Mouse (Mus musculus) urinary bladder, postnatal 10 days (tissue): ENCODE results near the gene Armh3.
"Not testable (repeated sequence)": the region's sequence is repeated elsewhere in the genome, so short reads cannot be mapped to it uniquely, and the experiment has no call there.

Experiments
- DNase-seq: peaks from one replicate; pipeline ENCODE4 v3.0.0; 2022; ENCODE audit warnings: low spot score

Armh3 gene

GRCm38 (mm10) chr19:45816727-45817126 is 181.6 kb downstream of the Armh3 start:
- DNase-seq = no peak

DNA sequence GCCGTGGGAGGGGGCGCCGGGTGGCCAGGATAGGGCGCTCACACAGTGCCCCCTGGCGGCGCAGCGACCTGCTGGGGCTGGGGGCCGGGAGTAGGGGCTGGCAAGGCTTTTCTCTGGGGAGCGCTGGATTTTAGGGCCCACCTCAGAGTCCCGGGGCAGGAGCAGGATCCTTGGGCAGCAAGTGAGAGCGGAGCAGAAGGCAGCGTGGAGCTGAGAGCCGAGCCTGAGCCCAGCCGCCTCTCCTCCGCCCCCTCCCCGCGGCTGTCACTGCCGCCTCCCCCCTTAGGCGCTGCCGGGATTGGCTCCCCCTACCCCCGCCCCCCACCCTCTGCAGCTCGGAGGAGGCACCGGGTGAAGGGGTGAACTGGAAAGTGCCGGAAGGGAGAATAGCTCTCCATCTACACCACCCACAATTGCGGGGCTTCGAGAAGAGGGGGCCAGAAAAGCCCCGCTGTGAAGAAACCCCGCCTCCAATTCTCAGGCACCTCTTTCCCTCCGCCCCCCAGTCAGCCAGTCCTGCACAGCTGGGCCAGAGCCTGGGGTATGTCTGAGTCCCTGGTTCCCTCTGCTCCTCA is 182.4 kb downstream of the Armh3 start, which contains the start of gene Kcnip2:
Gene Kcnip2 (minus strand): TSS at position 231 of the 575 bp plus-strand sequence.
- DNase-seq = no peak

DNA sequence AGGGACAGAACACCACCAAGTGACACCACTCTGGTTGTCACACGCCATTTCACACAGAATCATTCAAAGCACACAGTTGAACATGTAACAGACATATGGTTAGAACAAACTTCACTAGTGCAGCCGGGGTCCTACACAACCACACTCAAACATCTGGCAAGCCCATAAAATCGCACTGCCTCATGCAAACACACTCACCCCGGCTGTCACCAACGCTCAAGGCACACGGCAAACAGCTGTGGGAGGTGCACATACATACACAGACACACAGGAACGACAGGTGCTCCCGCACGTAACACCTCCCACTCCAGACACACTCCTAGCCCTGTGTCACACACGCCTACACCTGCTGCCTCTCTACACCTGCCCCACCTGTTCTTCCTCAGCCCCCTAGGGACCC is 183.1 kb downstream of the Armh3 start:
- DNase-seq = no peak

DNA sequence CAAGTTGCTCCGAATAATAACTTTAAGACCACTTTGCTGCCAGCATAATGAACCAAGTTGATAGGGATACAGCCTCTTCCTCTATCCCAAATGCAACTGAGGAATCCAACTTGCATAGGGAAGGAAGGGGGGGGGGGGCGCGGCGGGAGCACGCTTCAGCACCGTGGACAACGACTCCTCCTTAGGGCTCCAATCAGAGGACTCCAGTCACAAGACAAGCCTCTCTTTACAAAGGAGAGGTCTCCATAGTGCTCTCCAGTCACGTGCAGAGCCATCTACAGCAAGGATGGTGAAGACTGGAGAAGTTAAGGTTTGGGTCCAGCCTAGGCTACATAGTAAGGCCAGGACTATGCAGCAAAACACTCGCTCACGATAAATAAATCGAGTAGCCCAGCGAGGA is 184.5 kb downstream of the Armh3 start:
- no peak for DNase-seq

DNA sequence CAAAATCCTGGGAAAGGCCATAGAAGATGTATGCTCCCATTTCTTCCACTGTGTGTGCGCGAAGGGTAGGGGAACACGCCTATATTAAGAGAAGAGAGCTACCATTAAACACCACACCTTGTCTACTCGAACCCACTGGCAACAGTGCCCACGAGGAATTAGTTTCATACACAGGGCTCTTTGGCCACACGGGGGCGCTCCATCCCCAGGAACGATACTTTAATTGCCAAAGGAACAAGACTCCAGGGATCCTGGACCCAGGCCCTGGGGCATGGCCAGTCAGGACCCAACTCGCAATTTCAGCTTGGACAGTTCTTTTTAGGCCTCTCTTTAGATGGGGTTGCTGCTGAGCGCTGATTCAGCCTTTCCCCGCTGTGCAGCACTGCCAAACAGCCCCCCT is 185.0 kb downstream of the Armh3 start:
- peak; percentile 59 for DNase-seq

DNA sequence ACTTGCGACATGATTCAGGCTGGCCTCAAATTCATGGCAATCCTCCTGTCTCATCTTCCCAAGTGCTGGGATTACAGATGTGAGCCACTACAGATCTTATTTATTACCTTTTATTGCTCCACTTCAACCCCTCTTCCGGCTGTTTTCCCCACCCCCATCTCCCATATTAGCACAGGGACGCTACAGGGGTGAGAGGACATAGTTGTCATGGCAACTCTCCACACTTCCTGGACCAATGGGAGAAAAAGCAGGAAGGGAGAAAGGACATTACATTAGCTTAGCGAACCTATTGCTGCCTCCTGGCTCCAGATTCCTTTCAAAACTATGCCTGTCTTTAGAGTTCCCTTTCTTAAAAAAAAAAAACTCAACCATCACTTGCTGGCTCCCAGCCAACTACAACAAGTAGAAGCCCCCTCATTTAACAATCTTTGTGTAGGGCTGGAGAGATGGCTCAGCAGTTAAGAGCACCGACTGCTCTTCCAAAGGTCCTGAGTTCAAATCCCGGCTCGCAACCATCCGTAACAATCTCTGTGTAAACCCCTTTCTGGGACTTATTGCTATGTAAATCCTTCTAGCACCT is 185.5 kb downstream of the Armh3 start:
- DNase-seq = no peak

- DNase-seq = no peak
Observed at GRCm38 (mm10) chr19:45812115-45812514, 186.2 kb downstream of the Armh3 start.

DNA sequence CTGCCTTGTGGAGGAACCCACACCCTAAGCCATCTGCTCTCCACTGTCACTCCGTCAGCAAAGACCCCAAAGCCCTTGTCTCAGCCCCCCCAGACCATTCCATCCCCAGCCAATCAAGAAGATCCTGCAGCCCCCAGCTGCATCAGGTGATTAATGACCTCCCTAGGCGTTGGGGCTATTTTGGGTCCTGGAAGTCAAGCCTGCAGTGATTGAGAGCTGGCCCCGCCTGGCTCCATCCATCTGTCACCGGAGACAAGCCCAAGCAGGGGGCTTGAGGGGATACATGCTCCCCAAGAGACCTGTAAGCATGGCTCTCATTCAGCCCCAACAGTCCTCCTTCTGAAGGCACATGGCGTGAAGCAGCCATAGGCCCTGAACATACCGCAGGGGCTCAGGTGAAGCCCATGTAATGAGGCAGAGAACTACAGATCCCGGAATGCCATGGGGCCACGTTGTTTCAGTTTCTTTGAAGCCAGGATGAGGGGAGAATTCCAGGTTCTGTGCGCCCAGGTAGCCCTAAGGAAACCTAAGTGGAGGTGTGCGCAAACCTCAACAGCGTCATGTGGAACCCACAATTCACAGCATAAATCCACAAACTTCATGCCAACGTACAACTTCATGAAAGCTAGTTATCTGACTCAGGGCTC is 187.1 kb downstream of the Armh3 start:
- no peak for DNase-seq

DNA sequence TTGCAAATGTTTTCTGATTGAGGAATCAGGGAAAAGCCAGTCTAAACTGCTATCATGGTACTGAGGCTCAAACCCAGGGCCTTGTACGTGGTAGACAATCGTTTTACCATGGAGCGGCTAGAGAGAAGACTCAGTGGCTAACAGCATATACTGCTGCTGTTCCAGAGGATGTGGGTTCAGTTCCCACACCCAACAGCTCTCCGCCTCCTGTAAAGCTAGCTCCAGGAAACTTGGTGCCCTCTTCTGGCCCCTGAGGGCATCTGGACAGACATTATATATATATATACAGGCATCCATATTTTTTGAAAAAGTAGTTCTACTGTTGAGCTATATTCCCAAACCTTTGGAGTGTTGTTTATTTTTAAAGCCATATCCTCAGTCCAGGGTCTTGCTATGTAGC is 190.6 kb downstream of the Armh3 start:
- no peak for DNase-seq

DNA sequence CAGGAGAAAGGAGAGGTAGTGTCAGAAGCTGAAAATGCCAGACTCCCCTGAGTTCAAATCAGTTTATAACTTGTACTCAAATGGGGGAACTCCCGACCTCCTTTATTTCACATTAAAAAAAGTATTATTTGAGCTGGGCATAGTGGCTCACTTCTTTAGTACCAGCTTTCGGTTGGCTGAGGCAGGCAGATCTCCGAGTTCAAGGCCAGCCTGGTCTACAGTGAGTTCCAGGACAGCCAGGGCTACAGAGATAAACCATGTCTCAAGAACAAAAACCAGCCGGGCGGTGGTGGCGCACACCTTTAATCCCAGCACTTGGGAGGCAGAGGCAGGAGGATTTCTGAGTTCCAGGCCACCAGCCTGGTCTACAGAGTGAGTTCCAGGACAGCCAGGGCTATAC is 192.5 kb downstream of the Armh3 start:
- DNase-seq = not testable (repeated sequence)

DNA sequence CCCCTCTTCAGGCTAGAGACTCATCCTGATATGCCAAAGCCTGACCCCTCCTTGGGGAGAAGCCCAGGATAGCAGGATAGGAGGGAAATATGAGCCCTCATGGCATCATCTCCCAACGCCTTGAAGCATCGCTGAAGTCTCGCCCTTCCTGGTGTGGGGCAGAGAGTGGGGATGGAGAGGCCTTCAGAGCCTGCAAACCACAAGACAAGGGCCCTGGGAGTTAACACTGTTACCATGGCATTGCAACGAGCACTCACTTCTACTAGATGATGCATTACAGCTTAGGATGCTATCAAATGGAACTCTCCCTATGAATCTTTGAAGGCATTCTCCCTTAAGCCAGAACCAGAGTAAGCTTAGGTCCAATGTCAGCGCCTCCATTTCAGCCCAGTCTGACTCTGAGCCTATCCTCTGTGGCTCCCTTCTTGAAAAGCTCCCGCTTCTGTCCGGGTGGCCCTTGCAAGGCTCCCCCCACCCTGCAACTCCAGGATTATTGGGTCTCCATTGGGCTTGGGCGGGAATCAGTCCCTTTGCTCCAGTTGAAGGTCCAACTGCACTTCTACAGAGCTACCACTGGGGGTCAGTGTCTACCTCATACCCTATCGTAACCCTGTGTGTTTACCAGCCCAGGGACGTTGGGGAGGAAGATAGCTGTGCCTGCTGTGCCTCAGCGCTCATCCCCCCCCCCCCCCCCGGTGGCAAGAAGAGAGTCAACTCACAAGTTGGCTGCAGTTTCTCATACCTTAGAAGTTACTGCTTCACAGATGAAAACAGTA is 193.5 kb downstream of the Armh3 start:
- DNase-seq = no peak

DNA sequence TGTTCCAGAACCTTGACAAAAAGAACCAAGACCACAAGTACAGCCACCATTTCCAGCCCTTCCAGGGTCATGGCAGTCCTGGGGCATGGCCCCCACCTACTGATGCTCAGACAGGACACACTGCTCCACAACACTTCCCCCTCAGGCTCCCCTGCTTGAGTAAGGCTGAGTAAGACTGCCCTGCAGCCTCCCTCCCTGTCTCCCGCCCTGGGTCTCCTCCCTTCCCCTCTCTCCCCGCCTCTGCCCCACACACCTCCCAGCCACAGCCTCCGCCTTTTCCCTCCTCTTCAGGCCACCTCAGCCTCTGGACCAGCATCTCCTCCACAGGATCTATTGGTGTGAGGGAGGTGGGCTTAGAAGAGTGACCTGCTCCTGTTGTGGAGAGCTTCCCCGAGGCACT is 194.9 kb downstream of the Armh3 start:
- DNase-seq = no peak

GRCm38 (mm10) chr19:45802702-45803101 is 195.6 kb downstream of the Armh3 start:
- DNase-seq = no peak

GRCm38 (mm10) chr19:45796879-45797278 is 201.4 kb downstream of the Armh3 start:
- DNase-seq = no peak

GRCm38 (mm10) chr19:45796061-45796556 is 202.2 kb downstream of the Armh3 start:
- DNase-seq = no peak

DNA sequence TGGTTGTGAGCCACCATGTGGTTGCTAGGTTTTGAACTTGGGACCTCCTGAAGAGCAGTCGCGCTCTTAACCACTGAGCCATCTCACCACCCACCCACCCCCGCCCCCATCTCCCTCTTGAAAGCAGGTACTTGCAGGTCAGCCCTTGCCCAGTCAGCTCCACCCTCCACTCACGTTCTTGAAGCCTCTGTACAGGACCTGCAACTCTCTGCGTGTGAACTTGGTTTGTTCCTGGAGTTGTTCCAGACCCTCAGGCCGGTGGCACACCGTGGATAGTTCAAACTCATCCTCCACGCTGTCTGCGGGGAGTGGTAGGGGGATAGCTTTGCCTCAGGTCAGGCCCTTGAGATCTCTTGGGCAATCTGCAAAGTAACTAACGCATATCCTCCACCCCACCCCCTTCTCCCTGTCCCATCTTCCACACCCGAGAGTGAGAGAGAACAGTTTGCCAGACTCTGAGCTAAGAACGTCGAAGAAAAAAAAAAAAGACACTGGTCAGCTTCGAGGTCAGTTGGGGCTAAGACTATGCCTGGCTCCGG is 202.8 kb downstream of the Armh3 start:
- no peak for DNase-seq

DNA sequence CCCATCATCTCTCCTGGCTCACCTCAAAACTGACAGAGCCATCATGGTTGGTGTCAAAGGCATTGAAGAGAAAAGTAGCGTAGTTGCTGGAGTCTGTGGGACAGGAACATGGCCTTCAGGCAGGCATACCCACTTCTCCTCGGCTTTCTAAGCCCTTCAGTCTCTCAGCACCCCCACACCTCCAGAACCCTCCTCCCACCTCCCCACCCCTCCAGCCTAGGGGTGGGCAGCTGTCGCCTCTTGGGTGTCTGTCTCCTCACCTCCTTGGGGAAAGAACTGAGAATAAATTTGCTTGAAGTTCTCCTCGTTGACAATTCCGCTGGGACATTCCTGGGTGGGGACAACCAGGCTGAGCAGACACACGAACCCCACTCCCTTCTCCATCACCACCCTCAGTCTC is 203.6 kb downstream of the Armh3 start:
- no peak for DNase-seq

DNA sequence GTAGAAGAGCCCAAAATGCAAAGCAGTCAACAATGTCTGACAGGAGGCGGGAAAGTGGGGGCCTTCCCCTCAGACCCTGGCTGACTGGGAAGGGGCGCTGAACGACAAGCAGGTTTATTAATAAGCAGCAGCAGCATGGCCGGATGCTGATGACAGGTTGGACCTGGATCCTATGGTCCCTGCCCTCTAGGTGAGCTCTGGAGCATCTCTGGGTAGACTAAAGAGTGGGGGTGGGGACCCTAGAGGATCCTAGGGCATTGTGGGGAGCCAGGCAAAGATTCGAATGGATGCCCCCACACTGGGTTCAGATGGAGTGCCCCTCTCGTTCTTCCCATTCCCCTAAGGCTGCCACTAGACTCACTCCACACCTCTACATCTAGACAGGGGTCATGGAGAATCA is 205.9 kb downstream of the Armh3 start:
- DNase-seq = no peak

GRCm38 (mm10) chr19:45789888-45790874 is 208.1 kb downstream of the Armh3 start:
- no peak for DNase-seq

DNA sequence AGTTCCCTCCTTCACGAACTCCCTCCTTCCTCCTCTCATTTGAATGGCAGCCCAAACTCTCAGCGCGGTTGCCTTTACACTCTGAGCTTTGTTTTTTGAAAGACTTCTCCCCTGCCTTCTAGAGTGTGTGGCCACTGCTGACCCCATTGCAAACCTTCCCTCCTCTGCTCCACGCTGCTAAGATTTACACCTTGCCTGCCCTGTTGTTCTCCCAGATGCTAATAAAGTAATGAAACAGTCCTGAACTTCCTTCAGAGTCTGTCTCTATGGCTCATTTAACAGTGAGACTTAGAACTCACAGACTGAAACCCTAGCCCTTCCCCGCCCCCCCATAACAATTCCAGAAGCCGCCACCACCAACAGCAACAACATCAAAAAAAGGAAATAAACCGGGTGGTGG is 208.9 kb downstream of the Armh3 start:
- DNase-seq = no peak

DNA sequence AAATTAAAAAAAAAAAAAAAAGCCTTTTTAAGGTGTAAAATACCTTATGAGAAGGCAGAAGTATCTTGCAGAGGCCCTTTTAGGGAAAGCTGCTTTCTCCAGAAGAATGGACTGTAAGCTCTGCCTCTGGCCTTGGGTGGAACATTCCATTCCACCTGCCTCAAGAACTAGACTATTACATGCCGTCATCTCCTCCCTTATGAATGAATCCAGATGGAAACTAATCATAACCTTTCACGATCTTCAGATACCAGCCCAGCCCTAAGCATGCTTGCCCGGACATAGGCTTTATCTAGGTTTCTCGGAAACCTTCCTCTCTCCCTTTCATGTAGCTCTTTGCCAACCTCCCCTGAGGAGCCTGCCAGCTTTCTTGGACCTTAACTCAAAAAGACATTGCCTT is 210.0 kb downstream of the Armh3 start:
- no peak for DNase-seq
